Mouse (Mus musculus) megakaryocyte-erythroid progenitor cell, adult 5-6 weeks (primary cell): Measurements from ENCODE around the gene Gm21915. TPM values are rescaled to one million over a fixed set of nuclear protein-coding genes. Genes with fewer than 3 reads are reported as not detected.

ENCODE experiments used
- ATAC-seq: replicated peaks from 2 replicates; pipeline ENCODE4 v1.8.0; 2016; ENCODE audit warnings: mild to moderate bottlenecking, inconsistent platforms; ENCODE audit not compliant: severe bottlenecking, poor library complexity, low FRiP score, low TSS enrichment
- total RNA-seq, 2 experiments: library from RNA; stranded (forward) in 1 of 2; stranded (reverse) in 1 of 2; fragments of 200-1000, 215-1000 nt in 1 of 2; fragments of >200 nt in 1 of 2; fragmentation: Nextera tagmentation in 1 of 2; gene quantifications; 2 replicates each; pipeline ENCODE4 v1.2.3; 2014 to 2017

Gm21915 gene
- total RNA-seq, 2 experiments from 2014 or later = not detected

GRCm38 (mm10) chr9:40708448-40709140, 38.2 kb downstream of the Gm21915 start:
- ATAC-seq = no peak

DNA sequence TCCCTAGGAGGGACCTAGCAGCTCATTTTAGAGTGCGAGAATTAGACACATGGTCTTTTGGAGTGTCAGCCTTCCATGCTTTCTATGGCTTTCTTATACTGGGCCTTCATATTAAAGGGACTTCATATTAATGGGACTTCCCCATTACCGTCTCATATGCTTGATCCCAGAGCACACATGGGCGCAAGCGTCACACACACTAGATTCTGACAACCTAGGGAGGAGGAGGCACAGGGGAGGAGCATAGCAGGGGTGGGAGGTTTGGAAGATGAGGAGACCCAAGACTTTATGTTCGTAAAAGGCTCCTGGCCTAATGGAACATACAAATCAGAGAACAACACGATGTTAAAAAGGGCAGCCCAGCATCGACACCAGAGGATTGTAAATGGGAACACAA, 38.7 kb downstream of the Gm21915 start:
- no peak for ATAC-seq

- ATAC-seq = no peak
These were observed 39.2 kb downstream of the Gm21915 start for GRCm38 (mm10) chr9:40709587-40709986.

DNA sequence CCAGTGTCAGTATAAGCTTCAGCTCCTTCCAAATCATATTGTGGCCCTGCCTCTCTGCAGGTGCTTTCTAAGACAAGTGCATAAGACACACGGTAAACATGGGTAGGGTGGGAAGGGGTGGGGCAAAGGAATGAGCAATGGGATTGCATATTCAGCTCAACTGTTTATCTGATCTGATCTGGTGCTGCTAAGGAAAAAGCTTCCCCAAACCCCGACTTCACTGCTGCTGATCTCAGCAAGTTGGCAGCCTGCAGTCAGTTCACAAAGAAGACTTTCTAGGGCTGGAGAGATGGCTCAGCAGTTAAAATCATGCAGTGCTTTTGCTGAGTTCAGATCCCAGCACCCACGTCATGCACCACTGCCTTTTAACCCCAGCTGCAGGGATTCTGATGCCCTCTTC, 39.6 kb downstream of the Gm21915 start:
- ATAC-seq = no peak

DNA sequence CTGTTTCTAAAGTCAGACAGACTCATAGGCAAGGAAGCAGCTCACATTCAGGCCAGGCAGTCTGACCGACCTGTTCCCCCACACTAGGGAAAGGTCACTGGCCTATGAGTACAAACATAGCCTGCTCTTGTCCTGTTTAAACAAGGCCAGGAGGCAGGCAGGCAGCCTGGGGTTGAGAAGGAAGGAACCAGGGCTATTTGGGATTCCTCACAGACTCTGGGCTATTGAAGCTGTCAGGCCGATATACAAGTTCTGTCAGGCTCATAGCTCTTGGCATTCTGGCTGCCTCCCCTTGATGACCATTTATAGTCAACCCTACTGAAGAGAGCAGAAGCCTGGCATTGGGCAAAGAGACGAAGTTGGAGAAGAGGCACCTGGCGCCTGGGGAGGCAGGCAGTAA, 41.2 kb downstream of the Gm21915 start:
- no peak for ATAC-seq

- no peak for ATAC-seq
These were observed 46.9 kb downstream of the Gm21915 start for GRCm38 (mm10) chr9:40717182-40717874.

- ATAC-seq = no peak
These were observed 47.4 kb downstream of the Gm21915 start for GRCm38 (mm10) chr9:40717875-40718185.

Other genes with a start within 250 kb of the Gm21915 start
- gene Gramd1b, start 139.2 kb upstream of the Gm21915 start, total RNA-seq (2014; fragmentation: Nextera tagmentation) = 19.2 and 21.5 TPM in 2 replicates
- 5.3 and 13.5 TPM in 2 replicates for gene Gramd1b, start 139.2 kb upstream of the Gm21915 start, total RNA-seq (2017)
- gene Clmp, start 15.3 kb downstream of the Gm21915 start, total RNA-seq (2014; fragmentation: Nextera tagmentation) = not detected in 2 replicates
- 0.19 and 0.27 TPM in 2 replicates for gene Clmp, start 15.3 kb downstream of the Gm21915 start, total RNA-seq (2017)
- 3,454 and 3,626 TPM in 2 replicates for gene Hspa8, start 130.4 kb downstream of the Gm21915 start, total RNA-seq (2014; fragmentation: Nextera tagmentation)
- gene Hspa8, start 130.4 kb downstream of the Gm21915 start, total RNA-seq (2017) = 5,878 and 7,940 TPM in 2 replicates
- not detected in 2 replicates for gene Bsx, start 203.5 kb downstream of the Gm21915 start, total RNA-seq (2014; fragmentation: Nextera tagmentation)
- gene Bsx, start 203.5 kb downstream of the Gm21915 start, total RNA-seq (2017) = not detected in 2 replicates